Mouse (Mus musculus) CH12.LX (cell line): ENCODE data around the gene Rab33a.

Source experiments
- CTCF ChIP-seq, 2 experiments: IDR thresholded peaks in 1 of 2; conservative IDR thresholded peaks in 1 of 2; 2 replicates each; pipeline ENCODE4 v1.5.1; 2011 to 2012; ENCODE audit warnings: low read depth in 2 of 2, low read length in 2 of 2, improper control_type of control experiment in 1 of 2, inconsistent platforms in 1 of 2, mild to moderate bottlenecking in 1 of 2, moderate library complexity in 1 of 2
- ELF1 ChIP-seq: IDR thresholded peaks from 2 replicates; pipeline ENCODE4 v1.6.1; 2014; ENCODE audit warnings: low read depth, mild to moderate bottlenecking, inconsistent platforms, low read length, improper control_type of control experiment
- MAX ChIP-seq: IDR thresholded peaks from 2 replicates; pipeline ENCODE4 v1.6.1; 2011; ENCODE audit warnings: low read length, improper control_type of control experiment
- USF2 ChIP-seq: conservative IDR thresholded peaks from 2 replicates; pipeline ENCODE4 v1.6.1; 2011; ENCODE audit warnings: low read depth, low read length, improper control_type of control experiment
- ZMIZ1 ChIP-seq: IDR thresholded peaks from 2 replicates; pipeline ENCODE4 v1.6.1; 2012; ENCODE audit warnings: low read depth, mild to moderate bottlenecking, inconsistent platforms, low read length, improper control_type of control experiment

DNA sequence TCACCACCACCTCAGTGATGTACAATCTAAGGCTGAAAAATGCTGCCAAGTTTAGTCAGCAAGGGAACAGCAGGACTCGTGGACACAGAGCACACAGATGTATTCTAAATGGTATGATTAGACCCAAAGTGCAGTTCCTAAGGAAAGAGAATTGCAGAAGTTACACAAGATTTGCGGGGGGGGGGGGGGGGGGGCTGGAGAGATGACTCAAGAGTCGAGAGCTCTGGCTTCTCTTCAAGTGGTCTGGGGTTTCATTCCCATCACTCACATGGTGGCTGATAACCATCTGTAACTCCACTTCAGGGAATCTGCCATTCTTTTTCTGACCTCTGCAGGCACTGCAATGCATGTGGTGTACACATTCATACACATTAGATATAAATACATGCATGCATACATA lies 7.3 kb downstream of the Rab33a start:
- TF ChIP-seq USF2: no peak
- no peak for TF ChIP-seq ZMIZ1
- TF ChIP-seq MAX: no peak
- no peak for TF ChIP-seq ELF1
- no peak for TF ChIP-seq CTCF (conservative IDR thresholded peaks at IDR 0.05 in 1 of 2, IDR thresholded peaks at IDR 0.05 in 1 of 2; ENCODE audit: low read depth in 2 of 2, low read length in 2 of 2)
